In the genomic region with DNA sequence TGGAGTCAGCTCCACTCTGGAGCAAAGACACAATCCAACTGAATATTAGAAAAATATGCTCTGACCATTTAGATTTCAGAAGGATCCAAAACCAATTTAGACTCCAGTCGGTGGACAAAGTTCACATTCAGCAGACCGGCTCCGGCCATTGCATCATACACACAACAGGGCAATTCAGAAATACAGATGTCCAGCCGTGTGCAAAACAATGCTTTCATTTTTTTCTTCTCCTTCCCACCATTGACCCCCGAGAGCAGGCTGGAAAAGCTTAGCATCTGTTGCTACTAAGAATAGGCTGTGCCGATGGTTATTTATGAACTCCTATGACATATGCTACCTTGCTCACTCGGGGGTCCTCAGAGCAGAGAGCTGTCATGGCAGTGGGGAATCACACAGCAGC, we compare ENCODE assay signal across 10 mouse cellular contexts. TPM values are rescaled to one million over a fixed set of nuclear protein-coding genes. Genes with fewer than 3 reads are reported as not detected.
A peak's percentile ranks its signal among the peaks of the same experiment; 100 is the strongest.
DNase-seq lines count a peak whose midpoint lies in the region; ATAC-seq and TF ChIP-seq lines count a peak whose summit lies in the region.
"Had no signal": no experiment of that assay in that cellular context is flagged by ENCODE, and none has a peak within 500 bp of the region (broad histone marks: within the 10 kb centered on the region; RNA-seq: fewer than 3 reads in every experiment).

No protein-coding gene starts in this region.

- peaks cover 12% of the 10 kb centered on the region for H3K4me1 ChIP-seq in liver, adult 2 months (ENCODE audit: control insufficient read depth, insufficient read depth, low read length)
- no peaks in the 10 kb centered on the region for H3K4me1 ChIP-seq in embryonic facial prominence, embryonic 11.5 days (ENCODE audit: control insufficient read depth, insufficient read depth, low read length)

- TF ChIP-seq POLR2A in liver, adult 2 months (IDR thresholded peaks at IDR 0.05; ENCODE audit: extremely low read depth, insufficient read depth, low read length), result no peak

- H3K27ac ChIP-seq in liver, adult 2 months (replicated peaks; ENCODE audit: insufficient read depth, low read depth, low read length), result peak overlapping the region; percentile 87
- no peak overlapping the region for H3K27ac ChIP-seq in embryonic facial prominence, embryonic 11.5 days (replicated peaks; ENCODE audit: low read depth, low read length)

- H3K27me3 ChIP-seq in liver, adult 2 months (ENCODE audit: control insufficient read depth, insufficient read depth, low read length), result no peaks in the 10 kb centered on the region
- no peaks in the 10 kb centered on the region for H3K27me3 ChIP-seq in embryonic facial prominence, embryonic 11.5 days (ENCODE audit: control insufficient read depth, insufficient read depth, low read length)
- H3K27me3 ChIP-seq: Patski had no signal

- no peak for TF ChIP-seq CTCF in liver, adult 2 months (IDR thresholded peaks at IDR 0.05; ENCODE audit: low read depth, low read length)

- no peak for ATAC-seq in embryonic facial prominence, embryonic 11.5 days (replicated peaks; ENCODE audit: insufficient number of reproducible peaks, low FRiP score, low TSS enrichment, low read depth)
- ATAC-seq: Patski had no signal

- no peak overlapping the region for H3K4me2 ChIP-seq in embryonic facial prominence, embryonic 11.5 days (ENCODE audit: low read depth, low read length)

- intact Hi-C loops in heart, postnatal 36 days (cut with DNase I), result no loop called here

- DNase-seq in heart, adult 11 months, result peak; percentile 80
- DNase-seq in heart, postnatal 36 days, result no peak
- DNase-seq in liver, adult 2 months (ENCODE audit: extremely low read depth, low read depth, low spot score), result peak; percentile 87
- no peak for DNase-seq in liver
- DNase-seq in embryonic facial prominence, embryonic 11.5 days (ENCODE audit: low spot score), result peak; percentile 6
- DNase-seq in mesoderm, embryonic 11.5 days (ENCODE audit: low read depth, low spot score), result peak; percentile 67
- no peak for DNase-seq in right cerebral cortex, postnatal 4 days
- no peak for DNase-seq in cerebellum, adult 9-10 months
- DNase-seq: thymus, adult 2 months had no signal

- H3K79me2 ChIP-seq in liver, adult 2 months (ENCODE audit: control insufficient read depth, insufficient read depth, low read length), result no peaks in the 10 kb centered on the region

- H3K4me3 ChIP-seq in liver, adult 2 months (ENCODE audit: insufficient read depth, low read depth, low read length), result no peak overlapping the region
- H3K4me3 ChIP-seq in embryonic facial prominence, embryonic 11.5 days (ENCODE audit: low read depth, low read length), result no peak overlapping the region

- 30% methylated on average over 7 of the region's 7 CpGs for WGBS in liver, adult 2 months
- 32% methylated on average over 7 of the region's 7 CpGs for WGBS in embryonic facial prominence, embryonic 11.5 days

- H3K36me3 ChIP-seq in liver, adult 2 months (ENCODE audit: control insufficient read depth, insufficient read depth, low read length), result no peaks in the 10 kb centered on the region
- H3K36me3 ChIP-seq in embryonic facial prominence, embryonic 11.5 days (replicated peaks; ENCODE audit: control insufficient read depth, insufficient read depth, low read depth, low read length), result no peaks in the 10 kb centered on the region

- no peak overlapping the region for H3K9ac ChIP-seq in liver, adult 2 months (ENCODE audit: low read depth, low read length)
- H3K9ac ChIP-seq in embryonic facial prominence, embryonic 11.5 days (replicated peaks; ENCODE audit: low read length), result no peak overlapping the region

- H3K9me3 ChIP-seq in embryonic facial prominence, embryonic 11.5 days (replicated peaks; ENCODE audit: control insufficient read depth, low read length), result no peaks in the 10 kb centered on the region

RNA-seq across cellular contexts. Expression of a gene that starts 23.2 kb away (rescaled TPM):
- total RNA-seq in heart, postnatal 36 days (2021), result 1 to 10 TPM; 4.2 to 8.1 TPM
- 0.27 and 0.28 TPM in 2 replicates for total RNA-seq in liver, adult 2 months (2014; rRNA removed)
- polyA plus RNA-seq in liver, adult 2 months (2012; rRNA removed), result 0.11 and 0.12 TPM in 2 replicates
- polyA plus RNA-seq in embryonic facial prominence, embryonic 11.5 days (2014; fragmentation: Nextera tagmentation; extraction: Ambion mirVana), result 38.5 and 53.7 TPM in 2 replicates

Comparison
In these comparisons a context has a peak if more than half of its experiments do, and no peak if none do; other contexts are left out.
1. DNase-seq: peak in heart, adult 11 months (single experiment), liver, adult 2 months (single experiment), embryonic facial prominence, embryonic 11.5 days (single experiment) and mesoderm, embryonic 11.5 days (single experiment); none in heart, postnatal 36 days (0 of 2), liver (single experiment), right cerebral cortex, postnatal 4 days (single experiment) and cerebellum, adult 9-10 months (single experiment).